Mouse (Mus musculus): Measurements from ENCODE around the gene Mcm9. TPM values are rescaled to one million over a fixed set of nuclear protein-coding genes. Genes with fewer than 3 reads are reported as not detected.

Gene Mcm9
- total and polyA plus RNA-seq, 2 experiments from 2014 or later, result 3.9 to 5.8 TPM

DNA sequence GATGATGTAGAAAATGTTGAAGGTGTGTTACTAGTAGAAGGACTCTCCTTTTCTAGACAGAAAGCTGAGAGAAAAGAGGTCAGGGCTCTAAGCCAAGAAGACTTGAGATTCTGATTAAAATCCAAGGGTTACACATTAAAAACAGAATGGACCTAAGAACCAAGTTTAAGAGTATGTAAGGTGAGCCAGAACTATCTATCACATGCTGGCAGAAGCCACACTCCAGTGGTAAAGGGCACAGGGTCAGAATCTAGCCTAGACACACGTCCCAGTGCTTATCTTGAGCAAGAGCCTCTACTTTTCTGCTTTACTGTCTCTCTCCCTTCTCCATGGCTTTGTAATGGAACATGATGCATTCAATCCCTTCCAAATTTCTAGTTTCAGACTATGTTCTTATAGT, 16.3 kb downstream of the Mcm9 start:
- TF ChIP-seq EP300 (IDR thresholded peaks at IDR 0.05; ENCODE audit: low read depth) (no peak), CTCF (IDR thresholded peaks at IDR 0.05; ENCODE audit: low read depth) (no peak)
- H3K27me3 ChIP-seq (ENCODE audit: control insufficient read depth, insufficient read depth, low read length), result no peaks in the 10 kb centered on the region
- peaks cover 43% of the 10 kb centered on the region for H3K36me3 ChIP-seq (replicated peaks; ENCODE audit: control insufficient read depth, insufficient read depth, low read length)
- no peak overlapping the region for H3K27ac ChIP-seq (ENCODE audit: low read depth)
- DNase-seq (ENCODE audit: low spot score) (no peak), ATAC-seq (ENCODE audit: insufficient read depth, low read depth) (no peak)
- H3K9me3 ChIP-seq (replicated peaks; ENCODE audit: control insufficient read depth, low read length), result no peaks in the 10 kb centered on the region
- WGBS, result 55% methylated on average over 1 of the region's 1 CpGs
- no peak overlapping the region for H3K4me2 ChIP-seq (ENCODE audit: low read depth, low read length)
- H3K4me1 ChIP-seq (ENCODE audit: control insufficient read depth, insufficient read depth), result 0 out of 2 replicates have a peak, but pooled peaks cover 3% of the 10 kb centered on the region
- no peak overlapping the region for H3K4me3 ChIP-seq (ENCODE audit: low read depth, low read length)
- H3K9ac ChIP-seq (replicated peaks; ENCODE audit: low read depth, low read length), result no peak overlapping the region

DNA sequence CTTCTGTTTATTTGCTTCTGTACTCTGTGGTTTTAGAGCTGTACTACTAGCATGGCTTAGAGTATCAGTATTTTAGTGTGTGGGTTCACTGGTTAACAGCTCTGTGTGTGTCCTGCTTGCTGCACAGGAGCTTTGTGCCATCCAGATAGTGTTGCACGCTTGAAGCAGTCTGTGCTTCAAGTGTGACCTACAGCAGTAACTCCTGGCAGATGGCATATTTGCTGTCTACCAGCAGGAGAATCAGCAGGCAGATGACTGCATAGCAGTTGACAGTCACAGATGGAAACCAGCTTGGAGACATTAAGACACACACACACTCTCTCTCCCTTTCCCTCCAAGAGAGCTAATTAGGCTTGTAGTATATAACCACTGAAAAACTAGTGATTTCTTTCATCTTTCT, 18.1 kb downstream of the Mcm9 start:
- Histone ChIP-seq H3K36me3 (replicated peaks; ENCODE audit: control insufficient read depth, insufficient read depth, low read length) (peaks cover 54% of the 10 kb centered on the region), H3K9ac (replicated peaks; ENCODE audit: low read depth, low read length) (no peak overlapping the region), H3K4me2 (ENCODE audit: low read depth, low read length) (no peak overlapping the region), H3K4me3 (ENCODE audit: low read depth, low read length) (no peak overlapping the region), H3K27me3 (ENCODE audit: control insufficient read depth, insufficient read depth, low read length) (no peaks in the 10 kb centered on the region), H3K9me3 (replicated peaks; ENCODE audit: control insufficient read depth, low read length) (no peaks in the 10 kb centered on the region), H3K4me1 (ENCODE audit: control insufficient read depth, insufficient read depth) (0 out of 2 replicates have a peak, but pooled peaks cover 3% of the 10 kb centered on the region), H3K27ac (ENCODE audit: low read depth) (no peak overlapping the region)
- no peak for ATAC-seq (ENCODE audit: insufficient read depth, low read depth)
- DNase-seq (ENCODE audit: low spot score), result no peak
- TF ChIP-seq CTCF (IDR thresholded peaks at IDR 0.05; ENCODE audit: low read depth) (no peak), EP300 (IDR thresholded peaks at IDR 0.05; ENCODE audit: low read depth) (no peak)
- 78% methylated on average over 1 of the region's 1 CpGs for WGBS

DNA sequence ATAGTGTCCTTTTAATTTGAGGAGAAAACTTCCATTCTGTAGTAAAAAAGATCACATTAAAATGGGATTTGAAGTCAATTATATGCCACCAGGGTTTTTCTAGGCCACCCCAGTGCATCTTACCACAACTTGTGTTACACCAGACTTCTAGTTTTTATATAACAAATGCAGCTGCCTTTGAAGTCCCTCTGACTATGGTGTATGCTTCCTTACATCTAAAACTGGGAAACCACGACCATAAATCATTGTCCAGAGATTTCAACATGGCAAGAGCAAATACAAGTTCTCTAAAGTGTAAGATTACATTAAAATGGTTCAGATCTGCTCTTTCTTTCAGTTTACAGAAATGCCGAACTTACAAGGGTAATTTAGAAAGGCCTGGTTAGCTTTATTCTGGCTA, 22.0 kb downstream of the Mcm9 start:
- Histone ChIP-seq H3K9ac (replicated peaks; ENCODE audit: low read depth, low read length) (no peak overlapping the region), H3K36me3 (replicated peaks; ENCODE audit: control insufficient read depth, insufficient read depth, low read length) (peaks cover 66% of the 10 kb centered on the region), H3K4me3 (ENCODE audit: low read depth, low read length) (no peak overlapping the region), H3K27ac (ENCODE audit: low read depth) (no peak overlapping the region), H3K27me3 (ENCODE audit: control insufficient read depth, insufficient read depth, low read length) (no peaks in the 10 kb centered on the region), H3K4me2 (ENCODE audit: low read depth, low read length) (no peak overlapping the region), H3K9me3 (replicated peaks; ENCODE audit: control insufficient read depth, low read length) (no peaks in the 10 kb centered on the region), H3K4me1 (ENCODE audit: control insufficient read depth, insufficient read depth) (no peaks in the 10 kb centered on the region)
- ATAC-seq (ENCODE audit: insufficient read depth, low read depth), result no peak
- no peak for DNase-seq (ENCODE audit: low spot score)
- TF ChIP-seq CTCF (IDR thresholded peaks at IDR 0.05; ENCODE audit: low read depth) (no peak), EP300 (IDR thresholded peaks at IDR 0.05; ENCODE audit: low read depth) (no peak)
- 83% methylated on average over 2 of the region's 2 CpGs for WGBS

DNA sequence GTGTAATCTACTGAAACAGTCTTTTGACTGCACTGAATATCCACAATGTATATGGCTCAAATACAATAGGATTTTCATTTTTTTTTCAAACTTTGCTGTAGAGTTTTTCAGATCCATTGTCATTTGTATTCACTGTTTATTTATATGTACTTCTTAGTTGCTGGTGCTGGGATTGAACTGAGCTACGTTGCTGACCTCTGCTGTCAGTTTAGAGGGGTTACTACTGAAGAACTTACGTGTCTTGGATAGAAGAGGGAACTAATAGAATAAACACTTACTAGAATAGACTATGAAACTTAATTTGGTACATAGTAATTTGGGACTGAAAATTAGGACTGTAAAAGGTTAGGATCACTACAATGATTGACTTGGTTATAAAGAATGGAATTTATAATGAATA, 24.9 kb downstream of the Mcm9 start:
- TF ChIP-seq EP300 (IDR thresholded peaks at IDR 0.05; ENCODE audit: low read depth) (no peak), CTCF (IDR thresholded peaks at IDR 0.05; ENCODE audit: low read depth) (peak; percentile 24; the same call in 1 of the 2 replicates)
- no peak for DNase-seq (ENCODE audit: low spot score)
- H3K4me2 ChIP-seq (ENCODE audit: low read depth, low read length), result no peak overlapping the region
- WGBS, result 59% methylated on average over 2 of the region's 2 CpGs
- no peak overlapping the region for H3K27ac ChIP-seq (ENCODE audit: low read depth)
- H3K4me3 ChIP-seq (ENCODE audit: low read depth, low read length), result no peak overlapping the region
- no peaks in the 10 kb centered on the region for H3K4me1 ChIP-seq (ENCODE audit: control insufficient read depth, insufficient read depth)
- ATAC-seq (ENCODE audit: insufficient read depth, low read depth), result no peak
- H3K36me3 ChIP-seq (replicated peaks; ENCODE audit: control insufficient read depth, insufficient read depth, low read length), result peaks cover 62% of the 10 kb centered on the region
- H3K27me3 ChIP-seq (ENCODE audit: control insufficient read depth, insufficient read depth, low read length), result no peaks in the 10 kb centered on the region
- no peak overlapping the region for H3K9ac ChIP-seq (replicated peaks; ENCODE audit: low read depth, low read length)
- no peaks in the 10 kb centered on the region for H3K9me3 ChIP-seq (replicated peaks; ENCODE audit: control insufficient read depth, low read length)

- DNase-seq (ENCODE audit: low spot score) (no peak), ATAC-seq (ENCODE audit: insufficient read depth, low read depth) (no peak)
- H3K4me3 ChIP-seq (ENCODE audit: low read depth, low read length), result no peak overlapping the region
- no peaks in the 10 kb centered on the region for H3K27me3 ChIP-seq (ENCODE audit: control insufficient read depth, insufficient read depth, low read length)
- H3K4me1 ChIP-seq (ENCODE audit: control insufficient read depth, insufficient read depth), result peaks cover 16% of the 10 kb centered on the region
- H3K36me3 ChIP-seq (replicated peaks; ENCODE audit: control insufficient read depth, insufficient read depth, low read length), result peaks cover 14% of the 10 kb centered on the region
- H3K9me3 ChIP-seq (replicated peaks; ENCODE audit: control insufficient read depth, low read length), result no peaks in the 10 kb centered on the region
- TF ChIP-seq CTCF (IDR thresholded peaks at IDR 0.05; ENCODE audit: low read depth) (no peak), EP300 (IDR thresholded peaks at IDR 0.05; ENCODE audit: low read depth) (no peak)
- no peak overlapping the region for H3K27ac ChIP-seq (ENCODE audit: low read depth)
- 59% methylated on average over 5 of the region's 5 CpGs for WGBS
- peak overlapping the region; percentile 46 for H3K4me2 ChIP-seq (ENCODE audit: low read depth, low read length)
- no peak overlapping the region for H3K9ac ChIP-seq (replicated peaks; ENCODE audit: low read depth, low read length)
These were observed 31.4 kb downstream of the Mcm9 start for GRCm38 (mm10) chr10:53598821-53599220.

Data from heart, postnatal 0 days (tissue).